Mouse (Mus musculus) 416B (cell line): ENCODE data around the gene Sorcs2.

ENCODE experiments used
- DNase-seq: peaks from one replicate; pipeline ENCODE4 v3.0.0; 2011; ENCODE audit warnings: low read depth

Gene Sorcs2

DNA sequence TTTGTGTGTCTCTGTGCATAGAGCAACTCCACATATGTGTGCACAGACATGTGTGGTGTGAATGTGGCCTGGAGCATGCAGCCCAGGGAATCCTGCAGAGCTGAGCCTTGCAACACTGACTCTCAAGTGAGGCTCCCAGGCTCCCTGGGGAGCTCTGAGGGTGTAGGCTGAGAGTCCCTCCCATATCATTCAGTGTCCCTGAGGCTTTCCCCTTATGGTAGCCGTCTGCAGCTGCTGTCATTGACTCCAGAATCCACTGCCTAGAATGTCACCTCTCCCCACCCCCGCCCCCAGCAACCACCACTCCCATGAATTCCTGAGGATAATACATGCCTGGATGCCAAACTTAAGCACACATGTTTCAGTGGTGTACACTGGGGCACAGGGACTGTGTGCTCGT is 269.4 kb downstream of the Sorcs2 start:
- no peak for DNase-seq

GRCm38 (mm10) chr5:36124993-36125392 is 272.9 kb downstream of the Sorcs2 start:
- no peak for DNase-seq

GRCm38 (mm10) chr5:36122987-36123386 is 275.0 kb downstream of the Sorcs2 start:
- no peak for DNase-seq

DNA sequence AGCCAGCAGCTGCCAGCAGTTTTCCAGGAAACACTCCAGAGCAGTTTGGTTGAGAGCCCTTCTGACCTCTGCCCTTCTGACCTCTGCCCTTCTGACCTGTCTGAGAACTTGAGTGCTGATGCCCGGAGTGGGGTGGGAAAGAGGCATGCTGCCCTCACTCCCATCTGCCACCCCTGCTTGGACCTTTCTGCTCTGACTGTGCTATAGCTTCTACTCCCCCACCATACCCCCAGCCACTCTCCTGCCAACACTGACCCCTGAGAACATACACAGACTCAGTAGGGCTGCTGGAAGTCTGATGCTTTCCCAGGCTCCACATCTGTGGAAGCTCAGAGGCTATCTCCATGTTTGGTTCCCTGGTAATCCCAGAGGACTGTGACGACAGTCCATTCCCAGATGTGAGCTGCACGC is 277.0 kb downstream of the Sorcs2 start:
- no peak for DNase-seq

DNA sequence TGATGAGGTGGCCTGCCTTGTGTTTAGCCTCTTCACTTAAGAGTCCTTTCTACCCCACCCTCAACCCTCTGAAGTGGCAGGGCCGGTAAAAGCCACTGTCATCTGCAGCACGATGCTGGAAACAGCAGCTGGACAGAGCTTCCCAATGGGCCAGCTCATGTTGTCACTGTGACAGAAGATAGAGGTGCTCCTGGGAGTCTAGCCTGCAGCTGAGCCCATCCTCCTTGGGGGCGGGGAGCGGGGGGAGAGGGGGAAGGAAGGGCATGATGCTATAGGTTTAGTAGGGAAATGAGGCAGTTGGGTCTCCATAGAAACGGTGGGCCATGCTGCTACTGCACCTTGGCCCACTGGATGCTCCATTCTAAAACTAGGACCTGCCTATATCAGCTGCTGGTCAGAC is 279.9 kb downstream of the Sorcs2 start:
- no peak for DNase-seq

DNA sequence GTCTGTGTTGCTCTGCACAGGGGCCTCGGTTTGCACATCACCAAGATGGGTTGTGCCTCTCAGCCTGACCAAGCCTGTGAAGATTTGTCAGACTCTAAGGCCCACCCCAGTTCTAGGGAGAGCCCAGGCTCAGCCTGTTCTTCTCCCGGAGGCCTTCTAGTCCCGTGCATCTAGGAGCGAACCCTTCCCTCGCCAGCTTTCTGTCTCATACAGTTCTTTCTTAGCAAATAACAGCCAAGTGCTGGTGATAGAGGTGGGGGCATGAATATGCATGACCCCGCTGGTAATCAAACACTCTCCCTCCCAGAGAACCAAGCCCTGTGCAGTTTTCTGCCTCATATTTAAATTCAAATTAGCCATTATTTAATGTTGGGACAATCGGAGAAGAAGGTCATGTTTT is 282.4 kb downstream of the Sorcs2 start:
- DNase-seq: no peak

GRCm38 (mm10) chr5:36113696-36114095 is 284.2 kb downstream of the Sorcs2 start:
- DNase-seq: peak; percentile 2

DNA sequence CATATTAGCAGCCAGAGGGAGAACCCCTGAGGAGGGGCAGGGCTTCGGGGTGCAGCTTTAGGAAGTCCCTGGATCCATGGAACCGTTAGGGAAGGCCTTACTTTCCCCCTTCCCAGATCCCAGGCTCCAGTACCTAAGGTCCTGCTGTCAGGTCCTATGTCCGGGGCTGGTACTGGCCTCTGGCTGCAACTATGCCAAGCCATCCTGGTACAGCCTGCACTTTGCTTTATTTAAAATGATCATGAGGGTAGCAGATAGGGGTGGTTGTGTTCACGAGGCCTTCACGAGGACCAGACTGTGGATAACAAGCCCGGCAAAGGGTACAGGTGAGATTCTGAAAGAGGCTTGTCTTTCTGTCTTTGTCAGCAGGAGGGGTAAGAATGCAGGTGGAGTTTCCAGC is 285.2 kb downstream of the Sorcs2 start:
- DNase-seq: no peak

GRCm38 (mm10) chr5:36111516-36111915 is 286.4 kb downstream of the Sorcs2 start:
- DNase-seq: no peak

DNA sequence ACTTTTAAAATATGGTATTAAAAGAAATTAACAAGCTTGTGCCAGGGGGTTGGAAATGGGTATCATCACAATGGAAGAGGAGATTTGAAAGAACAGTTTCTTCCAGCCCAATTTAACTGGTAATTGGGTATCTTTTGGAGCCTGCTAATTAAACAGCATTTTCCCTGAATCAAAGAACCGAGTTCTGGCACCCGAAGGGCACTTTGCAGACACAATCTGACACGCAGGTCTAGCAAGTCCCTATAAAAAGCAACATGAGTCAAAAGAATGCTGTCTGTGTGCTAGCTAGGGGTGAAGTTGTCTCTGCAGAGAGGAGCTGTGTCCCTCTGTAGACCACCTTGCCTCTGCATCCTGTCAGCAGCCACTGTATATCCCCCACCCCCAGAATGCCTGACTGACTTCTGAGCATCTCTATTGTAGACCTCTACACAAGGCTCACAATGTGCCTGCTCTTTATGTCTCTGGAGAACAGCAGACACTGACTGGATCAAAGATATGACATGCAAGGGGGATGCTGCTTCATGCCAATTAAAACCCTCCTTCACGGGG is 289.5 kb downstream of the Sorcs2 start:
- DNase-seq: no peak

DNA sequence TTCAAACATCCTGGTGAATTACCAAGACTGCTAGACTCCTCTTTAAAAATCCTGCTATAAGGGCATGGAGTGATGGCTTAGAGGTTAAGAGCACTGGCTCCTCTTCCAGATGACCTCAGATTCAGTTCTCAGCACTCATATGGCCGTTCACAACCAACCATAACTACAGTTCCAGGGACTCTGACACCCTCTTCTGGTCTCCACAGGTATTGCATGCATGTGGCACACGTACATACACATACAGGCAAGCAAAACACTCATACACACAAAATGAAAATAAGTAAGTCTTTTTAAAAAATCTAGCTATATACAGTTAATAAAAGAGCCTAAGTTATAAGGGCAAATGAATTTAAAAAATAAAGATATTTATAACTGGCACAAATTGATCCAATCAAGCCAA is 294.5 kb downstream of the Sorcs2 start:
- DNase-seq: peak; percentile 8

DNA sequence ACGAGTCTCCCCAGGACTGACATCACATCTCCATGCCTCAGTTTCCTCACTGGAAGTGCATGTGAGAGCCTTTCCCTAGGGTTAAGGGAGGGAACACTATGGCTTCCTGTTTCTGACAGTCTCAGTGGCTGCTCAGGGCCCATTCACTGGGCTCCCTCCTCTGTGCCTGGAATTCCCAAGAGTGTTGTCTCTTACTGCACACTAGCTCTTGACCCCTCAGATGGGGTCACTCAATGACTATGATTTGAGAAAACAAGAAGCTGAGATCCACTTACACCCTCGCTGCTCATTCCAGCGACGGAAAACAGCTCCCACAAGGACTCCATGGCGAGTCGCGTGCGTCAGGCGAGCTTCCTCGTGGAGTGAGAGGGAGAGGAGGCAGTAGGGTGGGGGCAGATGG is 296.8 kb downstream of the Sorcs2 start:
- DNase-seq: no peak

GRCm38 (mm10) chr5:36100488-36100887 is 297.5 kb downstream of the Sorcs2 start:
- DNase-seq: no peak

DNA sequence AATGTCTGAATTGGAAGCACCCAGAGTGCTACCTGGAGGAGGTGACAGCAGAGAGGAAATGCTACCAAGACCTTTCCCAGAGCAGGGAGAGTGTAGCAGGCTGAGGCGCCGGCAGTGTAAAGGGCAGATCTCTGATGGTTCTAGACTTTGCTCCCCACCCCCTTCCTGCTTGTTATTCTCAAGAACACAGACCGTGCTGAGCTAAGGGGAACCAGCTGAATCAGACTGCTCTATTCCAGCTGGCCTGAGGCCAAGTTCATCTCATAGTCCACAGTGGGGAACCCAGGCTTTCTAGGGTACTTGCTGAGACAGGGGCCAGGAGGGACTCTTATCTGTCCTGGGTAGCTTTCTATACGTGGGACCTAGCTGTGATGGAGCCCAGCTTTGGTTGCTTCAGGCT is 298.3 kb downstream of the Sorcs2 start:
- no peak for DNase-seq

- no peak for DNase-seq
Measured at GRCm38 (mm10) chr5:36096046-36096445, 301.9 kb downstream of the Sorcs2 start.

DNA sequence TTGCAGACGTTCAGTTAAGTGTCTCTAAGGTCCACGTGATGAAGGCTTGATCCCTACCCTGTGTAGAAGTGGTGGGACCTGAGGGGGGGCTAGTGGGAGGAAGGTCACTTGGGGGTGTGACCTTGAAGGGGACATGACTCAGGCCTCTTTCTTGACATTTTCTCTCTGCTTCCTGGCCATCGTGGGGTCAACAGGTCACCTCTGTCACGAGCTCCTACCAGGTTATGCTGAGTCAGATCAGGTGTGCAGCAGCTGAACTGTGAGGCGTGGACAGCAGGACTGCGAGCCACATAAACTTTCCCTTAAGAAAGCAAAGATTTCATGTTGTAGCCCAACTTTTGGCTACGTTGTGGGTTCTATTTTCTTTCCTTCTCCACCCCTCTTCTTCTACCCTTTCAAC is 307.9 kb downstream of the Sorcs2 start:
- no peak for DNase-seq

DNA sequence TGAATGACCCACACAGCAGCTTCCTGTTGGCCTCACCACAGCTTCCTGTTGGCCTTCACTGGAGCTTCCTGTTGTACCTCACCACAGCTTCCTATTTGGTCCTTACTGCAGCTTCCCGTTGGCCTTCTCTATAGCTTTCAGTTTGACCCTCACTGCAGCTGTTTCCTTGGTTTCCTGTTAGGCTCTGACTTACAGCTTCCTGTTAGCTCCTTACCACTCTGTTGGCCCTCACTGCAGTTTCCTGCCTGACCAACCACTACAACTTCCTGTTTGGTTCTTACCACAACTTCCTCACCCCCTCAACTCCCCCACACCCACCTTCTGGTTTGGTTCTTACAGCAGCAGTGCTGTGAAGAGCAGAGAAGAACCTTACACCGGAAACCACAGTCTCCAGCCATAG is 308.7 kb downstream of the Sorcs2 start:
- DNase-seq: peak; percentile 53

DNA sequence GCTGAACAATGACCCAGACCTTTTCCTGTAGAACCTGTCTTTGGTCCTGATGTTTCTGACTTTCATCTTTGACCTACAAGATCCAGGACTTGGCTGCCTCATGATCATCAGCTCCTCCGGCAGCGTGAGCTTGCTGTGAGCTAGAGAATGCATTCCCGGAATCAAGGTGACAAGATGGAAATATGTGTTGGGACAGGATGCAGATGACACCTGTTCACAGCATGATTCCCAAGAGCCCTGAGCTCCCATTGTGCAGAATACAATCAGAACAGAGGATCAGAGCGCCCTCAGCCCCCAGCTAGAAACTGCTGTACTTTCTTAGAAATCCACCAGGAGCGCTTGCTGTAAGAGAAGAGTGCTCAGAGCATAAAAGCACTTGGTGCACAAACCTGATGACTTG is 311.0 kb downstream of the Sorcs2 start:
- DNase-seq: no peak

GRCm38 (mm10) chr5:36085621-36086020 is 312.3 kb downstream of the Sorcs2 start:
- no peak for DNase-seq

GRCm38 (mm10) chr5:36083869-36084565 is 313.9 kb downstream of the Sorcs2 start:
- DNase-seq: no peak

GRCm38 (mm10) chr5:36081021-36081420 is 316.9 kb downstream of the Sorcs2 start:
- no peak for DNase-seq

DNA sequence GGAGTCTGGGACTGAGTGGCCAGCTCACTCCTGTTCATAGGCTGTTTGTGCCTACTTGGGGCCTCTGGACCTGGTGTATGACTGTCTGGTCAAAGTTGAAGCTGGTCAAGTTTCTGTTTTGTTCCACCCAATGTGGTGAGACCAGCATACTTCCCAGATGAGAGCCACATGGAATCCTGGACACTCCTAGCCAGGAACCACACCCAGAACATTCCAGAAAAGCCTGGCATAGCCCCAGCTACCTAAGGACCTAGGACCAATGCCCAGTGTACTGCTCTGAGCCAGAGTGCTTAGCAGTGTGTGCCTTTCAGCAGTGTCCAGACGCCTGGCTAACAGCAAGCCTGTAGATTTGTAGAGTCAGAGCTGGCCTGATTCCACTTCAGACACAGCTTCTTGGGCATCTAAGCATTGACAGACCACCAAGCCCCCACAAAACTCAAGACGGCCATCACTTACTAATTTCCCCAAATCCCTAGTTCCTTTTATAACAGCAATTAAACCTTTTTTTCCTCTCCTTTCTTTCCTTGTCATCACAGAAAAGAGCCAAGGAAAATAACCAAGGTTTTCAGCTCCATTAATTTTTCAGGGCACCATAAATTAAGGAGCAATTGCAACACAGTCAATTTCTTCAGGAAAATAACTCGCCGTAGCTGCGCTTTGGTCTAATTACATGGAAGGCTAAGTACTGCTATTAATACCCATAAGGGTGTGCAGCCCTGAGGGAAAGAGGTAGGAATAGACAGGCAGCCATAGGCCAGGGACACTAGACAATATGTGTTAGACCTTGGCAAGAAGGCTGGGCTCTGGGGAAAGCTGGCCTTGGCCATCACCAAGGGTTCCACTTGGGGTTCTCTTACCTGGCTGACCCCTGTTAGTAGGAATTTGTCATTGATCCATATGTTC is 322.5 kb downstream of the Sorcs2 start:
- DNase-seq: no peak
